Mouse (Mus musculus) kidney, postnatal 0 days (tissue): ENCODE results near the gene Itsn2. TPM values are rescaled to one million over a fixed set of nuclear protein-coding genes. Genes with fewer than 3 reads are reported as not detected.
A peak's percentile ranks its signal among the peaks of the same experiment; 100 is the strongest.

ENCODE experiments used
- ATAC-seq: fragments of 200-750 bp; cut with Nextera tagmentation; replicated peaks from 2 replicates; pipeline ENCODE4 v1.8.0; 2017; ENCODE audit warnings: low read depth, moderate number of reproducible peaks, moderate TSS enrichment, moderate library complexity; ENCODE audit not compliant: low FRiP score
- DNase-seq: peaks from one replicate; pipeline ENCODE4 v3.0.0-alpha.2; 2016; ENCODE audit warnings: low spot score
- H3K27ac ChIP-seq: fragments of 300-500 bp; sonication (generic); 2 replicates; pipeline ENCODE4 v1.5.1; 2014; ENCODE audit warnings: mild to moderate bottlenecking
- H3K27me3 ChIP-seq: fragments of 300-500 bp; sonication (generic); 2 replicates; pipeline ENCODE4 v1.6.1; 2014; ENCODE audit warnings: low read length, mixed read lengths; ENCODE audit not compliant: insufficient read depth
- H3K36me3 ChIP-seq: fragments of 300-500 bp; sonication (generic); 2 replicates; pipeline ENCODE4 v1.6.1; 2014; ENCODE audit warnings: low read length, mixed read lengths; ENCODE audit not compliant: insufficient read depth
- H3K4me1 ChIP-seq: fragments of 300-500 bp; sonication (generic); replicated peaks from 2 replicates; pipeline ENCODE4 v1.6.1; 2014; ENCODE audit warnings: antibody characterized with exemption, low read length, mixed read lengths; ENCODE audit not compliant: insufficient read depth
- H3K4me2 ChIP-seq: fragments of 300-500 bp; sonication (generic); 2 replicates; pipeline ENCODE4 v1.6.1; 2014; ENCODE audit warnings: mild to moderate bottlenecking, low read length, moderate library complexity, mixed read lengths
- H3K4me3 ChIP-seq: fragments of 300-500 bp; sonication (generic); replicated peaks from 2 replicates; pipeline ENCODE4 v1.5.1; 2014; ENCODE audit warnings: low read depth, low read length
- H3K9ac ChIP-seq: fragments of 300-500 bp; sonication (generic); 2 replicates; pipeline ENCODE4 v1.6.1; 2014; ENCODE audit warnings: low read depth, low read length
- H3K9me3 ChIP-seq: fragments of 300-500 bp; sonication (generic); replicated peaks from 2 replicates; pipeline ENCODE4 v1.6.1; 2016; ENCODE audit warnings: low read length, inconsistent platforms, mixed read lengths
- CTCF ChIP-seq: IDR thresholded peaks from 2 replicates; pipeline ENCODE4 v1.5.1; 2016; ENCODE audit warnings: antibody characterized with exemption, low read depth, mild to moderate bottlenecking, moderate library complexity
- WGBS: fragments of 180-500 bp; shearing (Covaris S2); extraction: QIAGEN DNeasy Blood & Tissue Kit; methylation state at CpG from one replicate; pipeline ENCODE4 v1.1.7; 2014; 5-methylcytosine and 5-hydroxymethylcytosine counted together
- polyA plus RNA-seq: library from polyadenylated mRNA; unstranded; fragments of >200 nt; fragmentation: Nextera tagmentation; extraction: Ambion mirVana; gene quantifications from 2 replicates; pipeline ENCODE4 v1.2.1, GENCODE M21; 2015

The Itsn2 gene
- polyA plus RNA-seq, 1 experiment from 2014 or later, result 35.7 TPM

GRCm38 (mm10) chr12:4593930-4594391 lies 1.5 kb downstream of the Itsn2 start:
- H3K4me2 ChIP-seq, result peak overlapping the region; percentile 81
- TF ChIP-seq CTCF, result no peak
- 0 out of 2 replicates have a peak overlapping the region, but pooled peaks have one; percentile 95 for H3K27ac ChIP-seq
- peak overlapping the region; percentile 88 for H3K4me3 ChIP-seq
- H3K36me3 ChIP-seq, result no peaks in the 10 kb centered on the region
- DNase-seq, result no peak
- H3K9me3 ChIP-seq, result no peaks in the 10 kb centered on the region
- ATAC-seq, result no peak
- 50% methylated on average over 9 of the region's 9 CpGs for WGBS
- peaks cover 12% of the 10 kb centered on the region for H3K4me1 ChIP-seq
- peak overlapping the region; percentile 96 for H3K9ac ChIP-seq
- H3K27me3 ChIP-seq, result no peaks in the 10 kb centered on the region

GRCm38 (mm10) chr12:4595055-4595454 lies 2.6 kb downstream of the Itsn2 start:
- H3K9me3 ChIP-seq, result no peaks in the 10 kb centered on the region
- peaks cover 12% of the 10 kb centered on the region for H3K4me1 ChIP-seq
- no peak for ATAC-seq
- H3K9ac ChIP-seq, result no peak overlapping the region
- no peaks in the 10 kb centered on the region for H3K36me3 ChIP-seq
- 47% methylated on average over 6 of the region's 6 CpGs for WGBS
- no peak for TF ChIP-seq CTCF
- DNase-seq, result peak; percentile 36
- H3K27me3 ChIP-seq, result no peaks in the 10 kb centered on the region
- no peak overlapping the region for H3K4me3 ChIP-seq
- H3K27ac ChIP-seq, result no peak overlapping the region
- H3K4me2 ChIP-seq, result peak overlapping the region; percentile 25

GRCm38 (mm10) chr12:4598666-4599428 lies 6.4 kb downstream of the Itsn2 start:
- peaks cover 10% of the 10 kb centered on the region for H3K4me1 ChIP-seq

DNA sequence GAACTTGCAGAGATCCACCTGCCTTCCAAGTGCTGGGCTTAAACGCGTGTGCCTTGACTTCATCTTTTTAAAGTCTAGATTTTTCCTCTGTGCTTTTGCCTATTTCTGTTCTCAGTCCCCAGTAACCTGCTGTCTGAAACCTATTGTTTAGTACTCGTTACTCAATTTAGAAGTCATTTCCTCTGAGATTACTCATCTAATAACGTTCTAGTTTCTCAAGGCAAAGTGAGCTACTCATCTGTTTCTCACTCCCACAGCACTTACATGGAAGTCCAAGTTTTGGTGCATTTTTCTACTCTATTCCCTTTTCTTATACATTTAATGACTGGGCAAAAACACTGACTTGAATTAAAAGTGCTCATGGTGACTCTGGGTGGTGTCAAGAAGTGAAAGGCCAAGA lies 7.3 kb downstream of the Itsn2 start:
- no peak for TF ChIP-seq CTCF
- ATAC-seq, result no peak

More at GRCm38 (mm10) chr12:4598666-4599428, 6.4 kb downstream of the Itsn2 start:
- WGBS, result 55% methylated on average over 8 of the region's 8 CpGs
- Histone ChIP-seq H3K9me3 (no peaks in the 10 kb centered on the region), H3K27me3 (no peaks in the 10 kb centered on the region), H3K36me3 (no peaks in the 10 kb centered on the region), H3K27ac (no peak overlapping the region), H3K4me3 (no peak overlapping the region), H3K4me2 (no peak overlapping the region), H3K9ac (no peak overlapping the region)
- ATAC-seq, result no peak
- DNase-seq, result no peak
- TF ChIP-seq CTCF, result no peak

GRCm38 (mm10) chr12:4606625-4607024 lies 14.2 kb downstream of the Itsn2 start:
- ATAC-seq (no peak), DNase-seq (peak; percentile 24)
- Histone ChIP-seq H3K9ac (no peak overlapping the region), H3K9me3 (no peaks in the 10 kb centered on the region), H3K27ac (no peak overlapping the region), H3K4me1 (no peaks in the 10 kb centered on the region), H3K4me2 (no peak overlapping the region), H3K4me3 (no peak overlapping the region), H3K27me3 (no peaks in the 10 kb centered on the region), H3K36me3 (no peaks in the 10 kb centered on the region)
- WGBS, result 25% methylated on average over 3 of the region's 3 CpGs
- no peak for TF ChIP-seq CTCF

More for the DNA sequence above, 7.3 kb downstream of the Itsn2 start:
- Histone ChIP-seq H3K27me3 (no peaks in the 10 kb centered on the region), H3K4me3 (no peak overlapping the region), H3K27ac (no peak overlapping the region), H3K4me2 (no peak overlapping the region), H3K9ac (no peak overlapping the region), H3K9me3 (no peaks in the 10 kb centered on the region), H3K36me3 (no peaks in the 10 kb centered on the region), H3K4me1 (0 out of 2 replicates have a peak, but pooled peaks cover 5% of the 10 kb centered on the region)
- DNase-seq, result no peak
- WGBS, result 60% methylated on average over 4 of the region's 4 CpGs

DNA sequence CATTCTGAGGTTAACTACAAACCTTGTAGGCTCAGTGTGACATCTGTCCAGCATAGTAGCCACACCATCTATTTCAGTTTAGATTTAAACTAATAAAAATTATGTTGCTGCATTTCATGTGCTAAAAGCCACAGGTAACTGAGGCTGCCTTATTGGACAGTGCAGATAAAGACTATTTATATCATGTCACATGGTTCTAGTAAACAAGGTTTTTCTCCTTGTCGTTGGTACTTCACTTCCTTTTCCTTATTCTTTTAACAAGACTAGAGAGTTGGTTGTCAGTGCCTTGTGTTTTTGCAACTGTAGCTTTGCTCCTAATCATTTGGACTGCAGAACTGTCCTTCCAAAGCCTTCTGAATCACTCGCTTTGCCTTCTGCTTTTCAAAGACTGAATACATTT lies 22.3 kb downstream of the Itsn2 start:
- H3K4me3 ChIP-seq, result no peak overlapping the region
- H3K4me1 ChIP-seq, result no peaks in the 10 kb centered on the region
- DNase-seq (no peak), ATAC-seq (no peak)
- no peak overlapping the region for H3K4me2 ChIP-seq
- TF ChIP-seq CTCF, result no peak
- H3K9ac ChIP-seq, result no peak overlapping the region
- no peaks in the 10 kb centered on the region for H3K36me3 ChIP-seq
- H3K27me3 ChIP-seq, result no peaks in the 10 kb centered on the region
- no peaks in the 10 kb centered on the region for H3K9me3 ChIP-seq
- WGBS, result 66% methylated on average over 2 of the region's 2 CpGs
- H3K27ac ChIP-seq, result no peak overlapping the region
